Mouse (Mus musculus) adrenal gland, postnatal 25 days (tissue): ENCODE measurements around the gene Foxe1. TPM values are rescaled to one million over a fixed set of nuclear protein-coding genes. Genes with fewer than 3 reads are reported as not detected.

ENCODE experiments used
- DNase-seq: peaks from one replicate; pipeline ENCODE4 v3.0.0; 2021; ENCODE audit warnings: mixed read lengths
- total RNA-seq: library from RNA; stranded (reverse); gene quantifications from 2 replicates; pipeline ENCODE4 v1.2.3, GENCODE M21; 2021

Foxe1 gene
- total RNA-seq, 1 experiment from 2014 or later, result not detected

- no peak for DNase-seq
Observed at GRCm38 (mm10) chr4:46347580-46348515, 4.4 kb downstream of the Foxe1 start.

- DNase-seq, result no peak
Observed at GRCm38 (mm10) chr4:46348897-46349296, 5.5 kb downstream of the Foxe1 start.

- DNase-seq, result no peak
Observed at GRCm38 (mm10) chr4:46349530-46349929, 6.1 kb downstream of the Foxe1 start.

GRCm38 (mm10) chr4:46353045-46353444, 9.6 kb downstream of the Foxe1 start:
- no peak for DNase-seq

- peak; percentile 78 for DNase-seq
Observed at GRCm38 (mm10) chr4:46356351-46357133, 13.1 kb downstream of the Foxe1 start.

GRCm38 (mm10) chr4:46359539-46360253, 16.3 kb downstream of the Foxe1 start:
- no peak for DNase-seq

GRCm38 (mm10) chr4:46361258-46361657, 17.8 kb downstream of the Foxe1 start:
- no peak for DNase-seq

- DNase-seq, result no peak
Observed at GRCm38 (mm10) chr4:46364360-46364759, 21.0 kb downstream of the Foxe1 start.

GRCm38 (mm10) chr4:46367487-46367959, 24.1 kb downstream of the Foxe1 start:
- DNase-seq, result no peak

GRCm38 (mm10) chr4:46369070-46369469, 25.7 kb downstream of the Foxe1 start:
- no peak for DNase-seq

- peak; percentile 48 for DNase-seq
Observed at GRCm38 (mm10) chr4:46370406-46370805, 27.0 kb downstream of the Foxe1 start.

GRCm38 (mm10) chr4:46371030-46371429, 27.6 kb downstream of the Foxe1 start:
- DNase-seq, result peak; percentile 89

- DNase-seq, result peak; percentile 28
Observed at GRCm38 (mm10) chr4:46374455-46374854, 31.0 kb downstream of the Foxe1 start.

GRCm38 (mm10) chr4:46374869-46375368, 31.5 kb downstream of the Foxe1 start:
- DNase-seq, result peak; percentile 82

GRCm38 (mm10) chr4:46388556-46388955, 45.1 kb downstream of the Foxe1 start:
- DNase-seq, result no peak

GRCm38 (mm10) chr4:46389013-46389611, 45.7 kb downstream of the Foxe1 start, which contains the start of gene Trmo:
Gene Trmo (minus strand): TSS chr4:46389437.
- DNase-seq, result peak; percentile 94

GRCm38 (mm10) chr4:46389612-46390341, 46.4 kb downstream of the Foxe1 start:
- DNase-seq, result peak; percentile 16

GRCm38 (mm10) chr4:46390390-46390970, 47.1 kb downstream of the Foxe1 start:
- peak; percentile 73 for DNase-seq

GRCm38 (mm10) chr4:46394388-46394787, 51.0 kb downstream of the Foxe1 start:
- no peak for DNase-seq

GRCm38 (mm10) chr4:46395736-46396135, 52.3 kb downstream of the Foxe1 start:
- no peak for DNase-seq
